Mouse (Mus musculus) neural tube, embryonic 11.5 days (tissue): ENCODE data around the gene Prss8. TPM values are rescaled to one million over a fixed set of nuclear protein-coding genes. Genes with fewer than 3 reads are reported as not detected.
A peak's percentile ranks its signal among the peaks of the same experiment; 100 is the strongest.
"Not testable (repeated sequence)": the region's sequence is repeated elsewhere in the genome, so short reads cannot be mapped to it uniquely, and the experiment has no call there.

Source experiments
- ATAC-seq: fragments of 200-750 bp; cut with Nextera tagmentation; 2 replicates; pipeline ENCODE4 v1.8.0; 2017; ENCODE audit warnings: moderate number of reproducible peaks, mild to moderate bottlenecking, moderate TSS enrichment, moderate library complexity; ENCODE audit not compliant: insufficient read depth, low FRiP score, low TSS enrichment
- DNase-seq: peaks from one replicate; pipeline ENCODE4 v3.0.0-alpha.2; 2015; ENCODE audit warnings: low spot score
- H3K27ac ChIP-seq: fragments of 300-500 bp; sonication (generic); 2 replicates; pipeline ENCODE4 v1.5.1; 2014; ENCODE audit warnings: low read depth, mild to moderate bottlenecking, low read length
- H3K27me3 ChIP-seq: fragments of 300-500 bp; sonication (generic); 2 replicates; pipeline ENCODE4 v1.6.1; 2014; ENCODE audit warnings: mild to moderate bottlenecking, low read length, mixed read lengths; ENCODE audit not compliant: control insufficient read depth, insufficient read depth
- H3K36me3 ChIP-seq: fragments of 300-500 bp; sonication (generic); 2 replicates; pipeline ENCODE4 v1.6.1; 2014; ENCODE audit warnings: mild to moderate bottlenecking, low read length, moderate library complexity, mixed read lengths; ENCODE audit not compliant: control insufficient read depth, insufficient read depth
- H3K4me1 ChIP-seq: fragments of 300-500 bp; sonication (generic); 2 replicates; pipeline ENCODE4 v1.6.1; 2014; ENCODE audit warnings: low read length, mixed read lengths; ENCODE audit not compliant: control insufficient read depth, insufficient read depth
- H3K4me2 ChIP-seq: fragments of 300-500 bp; sonication (generic); 2 replicates; pipeline ENCODE4 v1.6.1; 2014; ENCODE audit warnings: low read depth, mild to moderate bottlenecking, moderate library complexity
- H3K4me3 ChIP-seq: fragments of 300-500 bp; sonication (generic); 2 replicates; pipeline ENCODE4 v1.5.1; 2014; ENCODE audit warnings: low read depth, low read length
- H3K9ac ChIP-seq: fragments of 300-500 bp; sonication (generic); 2 replicates; pipeline ENCODE4 v1.6.1; 2014; ENCODE audit warnings: mild to moderate bottlenecking, low read length
- H3K9me3 ChIP-seq: fragments of 300-500 bp; sonication (generic); 2 replicates; pipeline ENCODE4 v1.6.1; 2016; ENCODE audit warnings: low read length; ENCODE audit not compliant: control insufficient read depth
- WGBS: fragments of 180-500 bp; shearing (Covaris S2); extraction: QIAGEN DNeasy Blood & Tissue Kit; methylation state at CpG from one replicate; pipeline ENCODE4 v1.1.7; 2014; 5-methylcytosine and 5-hydroxymethylcytosine counted together
- polyA plus RNA-seq: library from polyadenylated mRNA; unstranded; fragments of >200 nt; fragmentation: Nextera tagmentation; extraction: Ambion mirVana; gene quantifications from 2 replicates; pipeline ENCODE4 v1.2.1, GENCODE M21; 2014

The Prss8 gene
- polyA plus RNA-seq, 1 experiment from 2014 or later: 2.0 TPM

DNA sequence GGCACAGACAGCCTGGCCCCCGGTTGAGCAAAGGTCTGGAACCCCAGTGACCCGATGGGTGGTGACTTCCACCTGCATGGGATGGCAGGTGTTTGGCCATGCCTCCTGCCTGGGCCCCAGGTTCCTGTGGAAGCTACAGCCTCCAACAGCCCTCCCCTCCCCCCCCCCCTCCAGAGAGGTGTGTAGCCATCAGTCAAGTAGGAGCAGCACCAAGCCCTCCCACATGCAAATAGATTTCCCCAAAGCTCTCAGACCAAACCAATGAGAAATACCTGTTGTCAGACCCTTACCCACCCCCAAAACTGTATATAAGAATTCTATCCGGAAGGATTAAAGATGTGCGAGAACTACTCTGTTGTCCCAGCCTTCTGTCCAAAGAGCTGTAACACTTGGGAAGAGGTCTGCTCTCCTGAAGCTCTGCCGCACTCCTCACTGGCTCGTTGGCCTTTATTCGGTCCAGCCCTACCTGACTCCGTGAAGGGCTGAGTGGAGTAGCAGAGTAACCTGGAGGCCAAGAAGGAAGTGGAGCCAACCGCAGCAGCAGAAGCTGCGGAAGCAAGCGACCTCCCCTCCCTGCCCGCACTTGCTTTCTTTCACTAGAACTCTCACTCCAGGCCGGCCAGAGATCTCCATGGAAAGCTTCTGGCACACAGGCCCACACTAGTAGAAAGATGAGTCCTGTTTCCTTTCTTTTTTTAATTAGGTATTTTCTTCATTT lies 23.1 kb upstream of the Prss8 start:
- Histone ChIP-seq H3K36me3 (no peaks in the 10 kb centered on the region), H3K27ac (no peak overlapping the region), H3K9ac (no peak overlapping the region), H3K27me3 (no peaks in the 10 kb centered on the region), H3K4me2 (no peak overlapping the region), H3K4me1 (no peaks in the 10 kb centered on the region), H3K4me3 (no peak overlapping the region), H3K9me3 (no peaks in the 10 kb centered on the region)
- 43% methylated on average over 13 of the region's 13 CpGs for WGBS
- ATAC-seq (no peak), DNase-seq (no peak)

DNA sequence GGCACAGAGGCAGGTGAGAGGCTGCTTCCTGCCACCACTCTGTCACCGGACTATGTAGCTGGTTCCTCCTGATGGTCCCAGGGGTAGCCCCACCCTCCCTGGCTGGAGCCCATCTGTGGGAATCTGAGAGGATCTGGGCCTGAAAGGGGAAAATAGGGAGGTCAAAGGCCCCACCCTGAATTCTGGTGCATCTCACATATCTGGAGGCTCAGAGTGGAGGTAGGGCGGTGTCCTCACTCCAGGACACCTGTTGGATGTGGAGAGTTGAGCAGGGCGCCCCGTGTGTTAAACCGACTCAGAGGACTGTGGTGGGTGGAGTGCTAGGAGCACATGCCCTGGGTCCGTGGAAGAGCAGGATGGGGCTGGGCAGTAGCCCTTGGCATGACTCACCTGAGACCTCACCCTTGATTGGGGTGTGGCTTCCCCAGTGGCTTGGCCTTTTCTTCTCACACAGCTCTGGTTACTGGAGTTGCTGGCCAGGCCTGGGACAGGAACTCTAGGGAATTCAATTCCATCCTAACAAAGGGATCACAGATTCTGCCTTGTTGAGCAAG lies 16.6 kb upstream of the Prss8 start, which contains the start of gene Prss36:
TSS of gene Prss36 (minus strand) at position 256 of the 554 bp plus-strand sequence.
- DNase-seq (no peak), ATAC-seq (no peak)
- Histone ChIP-seq H3K4me2 (no peak within 1 kb of the TSS), H3K4me3 (no peak within 1 kb of the TSS), H3K9ac (no peak within 1 kb of the TSS), H3K27me3 (peaks cover 10% of the 10 kb centered on the region), H3K36me3 (no peaks in the 10 kb centered on the region), H3K4me1 (no peaks in the 10 kb centered on the region), H3K27ac (no peak within 1 kb of the TSS), H3K9me3 (no peaks in the 10 kb centered on the region)
- 80% methylated on average over 6 of the region's 6 CpGs for WGBS

DNA sequence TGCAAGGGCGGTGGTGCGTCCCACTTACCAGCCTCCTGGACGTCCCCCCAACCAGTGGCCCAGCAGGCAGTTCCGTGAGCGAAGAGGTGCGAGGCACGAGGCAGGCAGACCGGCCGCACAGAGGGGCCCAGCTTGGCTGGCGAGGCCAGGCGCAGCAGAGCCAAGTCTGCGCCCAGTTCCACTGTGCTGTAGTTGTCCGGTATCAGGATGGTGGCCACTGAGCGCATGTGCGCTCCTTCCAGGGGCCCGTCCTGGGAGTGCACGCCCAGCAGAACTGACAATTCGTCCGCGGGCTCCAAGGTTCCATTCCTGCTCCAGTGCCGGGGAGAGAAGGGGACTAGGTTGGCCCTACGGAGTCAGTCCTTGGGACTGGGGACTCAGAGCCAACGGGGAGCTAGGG lies 14.7 kb upstream of the Prss8 start:
- no peak for ATAC-seq
- Histone ChIP-seq H3K27ac (no peak overlapping the region), H3K27me3 (peaks cover 10% of the 10 kb centered on the region), H3K9ac (no peak overlapping the region), H3K9me3 (no peaks in the 10 kb centered on the region), H3K36me3 (no peaks in the 10 kb centered on the region), H3K4me2 (0 out of 2 replicates have a peak overlapping the region, but pooled peaks have one; percentile 9), H3K4me3 (no peak overlapping the region), H3K4me1 (no peaks in the 10 kb centered on the region)
- WGBS: 13% methylated on average over 23 of the region's 23 CpGs
- no peak for DNase-seq

DNA sequence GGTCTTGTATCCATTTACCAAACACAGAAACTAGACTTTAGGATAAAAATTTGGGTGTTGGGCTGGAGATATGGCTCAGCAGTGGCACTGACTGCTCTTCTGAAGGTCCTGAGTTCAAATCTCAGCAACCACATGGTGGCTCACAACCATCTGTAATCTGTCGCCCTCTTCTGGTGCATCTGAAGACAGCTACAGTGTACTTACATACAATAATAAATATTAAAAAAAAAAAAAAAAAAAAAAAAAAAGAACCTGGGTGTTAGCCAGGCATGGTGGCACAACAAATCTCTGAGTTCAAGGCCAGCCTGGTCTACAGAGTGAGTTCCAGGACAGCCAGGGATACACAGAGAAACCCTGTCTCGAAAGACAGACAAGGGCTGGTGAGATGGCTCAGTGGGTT lies 12.2 kb upstream of the Prss8 start:
- not testable (repeated sequence) for H3K9ac ChIP-seq, H3K4me3 ChIP-seq, H3K27me3 ChIP-seq, ATAC-seq, H3K9me3 ChIP-seq, H3K27ac ChIP-seq, H3K36me3 ChIP-seq, DNase-seq, H3K4me2 ChIP-seq, H3K4me1 ChIP-seq
- WGBS: 60% methylated on average over 2 of the region's 2 CpGs

DNA sequence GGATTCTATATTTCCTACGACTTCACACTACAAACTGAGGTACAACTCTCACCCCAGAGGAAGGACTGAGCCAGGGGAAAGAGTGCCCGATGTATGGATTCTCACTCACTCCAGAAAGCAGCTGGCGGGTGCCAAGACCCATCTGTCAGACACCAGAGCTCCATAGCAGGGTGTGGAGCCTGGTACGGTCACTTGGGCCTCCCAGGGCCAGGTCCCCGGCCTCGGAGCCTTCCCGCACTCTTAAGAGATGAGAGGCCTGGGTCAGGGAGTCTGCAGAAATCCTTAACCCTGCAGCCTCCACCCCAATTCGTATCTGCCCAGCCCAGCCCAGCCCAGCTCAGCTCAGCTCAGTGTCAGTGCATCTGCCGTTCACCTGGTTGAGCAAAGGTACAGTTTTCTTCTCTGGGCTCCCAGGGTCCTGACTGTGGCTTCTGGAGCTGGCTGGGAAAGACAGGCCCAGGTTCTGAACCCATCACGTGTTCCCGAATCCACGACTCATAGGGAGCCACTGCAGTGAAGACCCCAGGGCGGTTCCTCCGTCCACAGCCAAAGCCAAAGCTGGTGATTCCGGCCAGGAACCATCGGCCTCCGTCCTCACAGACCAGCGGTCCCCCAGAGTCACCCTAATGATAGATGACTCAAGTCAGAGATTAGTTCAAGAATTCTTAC lies 6.4 kb upstream of the Prss8 start:
- 55% methylated on average over 18 of the region's 18 CpGs for WGBS
- DNase-seq (peak; percentile 29), ATAC-seq (no peak)
- Histone ChIP-seq H3K36me3 (no peaks in the 10 kb centered on the region), H3K4me3 (peak overlapping the region; percentile 74), H3K27me3 (no peaks in the 10 kb centered on the region), H3K9me3 (no peaks in the 10 kb centered on the region), H3K4me1 (no peaks in the 10 kb centered on the region), H3K4me2 (peak overlapping the region; percentile 99), H3K9ac (peak overlapping the region; percentile 82), H3K27ac (no peak overlapping the region)

DNA sequence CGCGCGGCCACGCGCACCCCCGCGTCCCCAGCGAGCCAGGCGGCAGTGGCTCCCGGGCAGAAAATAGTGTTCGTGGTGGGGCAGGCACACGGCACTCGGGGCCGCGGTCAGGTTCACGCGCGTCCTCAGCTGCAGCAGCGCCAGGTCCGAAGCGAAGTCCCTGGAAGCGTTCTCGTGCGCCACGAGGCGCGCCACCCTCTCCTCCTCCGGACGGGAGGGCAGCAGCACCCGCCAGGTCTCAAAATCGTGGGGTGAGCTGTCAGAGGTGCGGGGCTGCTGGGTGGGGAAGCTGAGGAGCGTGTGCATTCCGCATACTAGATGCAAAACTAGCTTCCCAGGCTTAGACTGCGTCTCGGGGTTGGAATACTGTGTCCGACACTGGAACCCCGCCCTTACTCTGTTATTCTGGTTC lies 5.8 kb upstream of the Prss8 start:
- Histone ChIP-seq H3K9me3 (no peaks in the 10 kb centered on the region), H3K27me3 (no peaks in the 10 kb centered on the region), H3K36me3 (no peaks in the 10 kb centered on the region), H3K9ac (peak overlapping the region; percentile 82), H3K27ac (no peak overlapping the region), H3K4me3 (peak overlapping the region; percentile 74), H3K4me2 (peak overlapping the region; percentile 99), H3K4me1 (no peaks in the 10 kb centered on the region)
- DNase-seq (no peak), ATAC-seq (peak; percentile 32)
- under 1% methylated on average over 38 of the region's 38 CpGs for WGBS

DNA sequence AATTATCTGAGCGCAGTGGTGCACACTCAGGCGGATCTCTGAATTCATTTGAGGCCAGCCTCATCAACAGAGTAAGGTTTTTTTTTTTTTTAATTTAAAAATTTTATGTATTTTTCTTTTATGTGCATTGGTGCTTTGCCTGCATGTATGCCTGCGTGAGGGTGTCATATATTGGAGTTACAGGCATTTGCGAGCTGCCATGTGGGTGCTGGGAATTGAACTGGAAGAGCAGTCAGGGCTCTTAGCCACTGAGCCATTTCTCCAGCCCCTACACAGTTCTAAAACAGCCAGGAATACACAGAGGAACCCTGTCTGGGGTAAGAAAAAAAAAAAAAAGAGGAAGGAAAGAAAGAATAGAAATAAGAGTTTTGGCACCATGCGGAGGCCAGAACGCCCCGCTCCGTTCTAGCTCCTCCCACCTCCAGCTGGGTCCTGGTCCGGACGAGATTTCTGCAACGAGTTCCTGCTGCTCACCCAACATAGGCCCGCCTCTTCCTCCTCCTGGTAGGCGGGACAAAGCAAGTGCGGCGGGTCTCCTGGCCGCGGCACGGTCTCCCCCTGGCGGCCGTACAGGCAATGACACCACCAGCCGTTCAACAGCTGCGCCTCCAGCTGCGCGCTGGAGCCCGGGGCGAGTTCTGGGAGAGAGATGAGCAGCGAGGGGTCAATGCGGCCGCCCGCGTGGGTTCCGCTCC lies 5.3 kb upstream of the Prss8 start:
- peak; percentile 88 for ATAC-seq
- H3K27ac ChIP-seq: no peak overlapping the region
- peak overlapping the region; percentile 99 for H3K4me2 ChIP-seq

DNA sequence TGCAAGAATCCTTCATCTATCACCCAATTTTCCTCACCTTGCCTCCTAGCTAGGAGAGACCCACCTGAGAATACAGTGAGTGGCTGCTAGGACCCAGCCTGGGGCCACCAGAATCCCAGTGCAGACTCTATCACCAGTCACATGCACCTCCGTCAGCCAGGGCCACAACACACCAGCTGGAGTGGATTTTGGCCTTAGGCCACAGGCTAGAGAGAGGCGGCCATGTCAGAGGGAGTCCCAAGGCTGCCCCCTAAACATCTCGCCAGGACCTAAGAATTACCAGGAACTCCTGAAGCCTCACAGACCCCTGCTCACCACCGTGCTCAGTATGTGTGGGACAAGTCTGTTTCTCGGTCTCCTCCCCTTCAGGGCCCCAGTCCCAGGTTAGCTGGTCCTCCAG lies 4.2 kb upstream of the Prss8 start:
- ATAC-seq (no peak), DNase-seq (peak; percentile 4)
- no peaks in the 10 kb centered on the region for H3K9me3 ChIP-seq
- WGBS: 85% methylated on average over 5 of the region's 5 CpGs
- H3K9ac ChIP-seq: no peak overlapping the region
- no peak overlapping the region for H3K4me3 ChIP-seq
- no peak overlapping the region for H3K27ac ChIP-seq
- no peaks in the 10 kb centered on the region for H3K4me1 ChIP-seq
- no peak overlapping the region for H3K4me2 ChIP-seq
- no peaks in the 10 kb centered on the region for H3K36me3 ChIP-seq
- peaks cover 12% of the 10 kb centered on the region for H3K27me3 ChIP-seq

More for the DNA sequence above, 5.3 kb upstream of the Prss8 start:
- Histone ChIP-seq H3K4me1 (no peaks in the 10 kb centered on the region), H3K27me3 (peaks cover 3% of the 10 kb centered on the region; the same call in 1 of the 2 replicates), H3K9me3 (no peaks in the 10 kb centered on the region), H3K36me3 (no peaks in the 10 kb centered on the region), H3K9ac (peak overlapping the region; percentile 82), H3K4me3 (peak overlapping the region; percentile 74)
- DNase-seq: peak; percentile 95
- 6% methylated on average over 32 of the region's 32 CpGs for WGBS
